ENCODE assay signal across 19 mouse cellular contexts in the genomic region with DNA sequence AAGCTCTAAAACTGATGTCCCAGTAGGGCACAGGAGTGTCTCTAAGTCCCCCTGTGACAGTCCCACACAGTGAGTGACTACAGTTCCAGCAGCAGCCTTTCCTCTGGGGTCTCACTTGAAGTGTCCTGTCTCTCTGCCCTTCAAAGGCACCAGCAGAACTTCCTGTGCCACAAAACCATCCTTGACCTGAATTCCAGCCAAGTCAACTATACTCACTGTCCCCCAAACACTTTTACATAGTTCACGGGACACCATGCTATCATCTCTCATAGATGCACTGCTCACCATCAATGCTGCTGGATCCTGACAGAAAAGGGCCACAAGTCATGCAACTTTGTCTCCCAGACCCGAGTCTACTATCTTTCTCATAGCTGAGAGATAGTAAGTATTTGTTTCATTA.
DNase-seq lines count a peak whose midpoint lies in the region; TF ChIP-seq lines count a peak whose summit lies in the region.
"Had no signal": no experiment of that assay in that cellular context is flagged by ENCODE, and none has a peak within 500 bp of the region (broad histone marks: within the 10 kb centered on the region; RNA-seq: fewer than 3 reads in every experiment).

No protein-coding gene starts in this region.

- peak; percentile 57 for DNase-seq in adrenal gland, adult (ENCODE audit: inconsistent age in 2 of 2, low spot score in 1 of 2)
- DNase-seq in adrenal gland, adult 8-10 months = no peak
- peak; percentile 22 for DNase-seq in heart, adult 11 months
- DNase-seq in heart, postnatal 10 days = no peak
- no peak for DNase-seq in testis, postnatal 10 days (ENCODE audit: low spot score)
- DNase-seq: adrenal gland, adult 2 months; adrenal gland, postnatal 10 days; adrenal gland, postnatal 14 days; adrenal gland, postnatal 25 days; B cell, adult 2 months; cerebellum, adult 11 months; cerebellum, adult 11-12 months; cerebellum, adult 18-20 months; cerebellum, adult 2 months; cerebellum, adult 8-10 months had no signal

- TF ChIP-seq POLR2A in testis, adult 2 months (IDR thresholded peaks at IDR 0.05; ENCODE audit: control insufficient read depth, low read depth, low read length) = no peak

- peak overlapping the region; percentile 6; the same call in 1 of the 2 replicates for H3K27ac ChIP-seq in testis, adult 2 months (ENCODE audit: control insufficient read depth, insufficient read depth, low read depth, low read length)

- no peaks in the 10 kb centered on the region for H3K36me3 ChIP-seq in testis, adult 2 months (ENCODE audit: control insufficient read depth, insufficient read depth, low read length)
- H3K36me3 ChIP-seq: G1E had no signal

- no peak for TF ChIP-seq CTCF in testis, adult 2 months (IDR thresholded peaks at IDR 0.05; ENCODE audit: control insufficient read depth, insufficient read depth, insufficient replicate concordance, low read depth, low read length)

- H3K4me3 ChIP-seq in testis, adult 2 months (ENCODE audit: control insufficient read depth, low read depth, low read length) = no peak overlapping the region

- H3K4me1 ChIP-seq in testis, adult 2 months (ENCODE audit: control insufficient read depth, insufficient read depth, low read length) = no peaks in the 10 kb centered on the region

- no peaks in the 10 kb centered on the region for H3K27me3 ChIP-seq in testis, adult 2 months (ENCODE audit: control insufficient read depth, insufficient read depth, low read length)
- H3K27me3 ChIP-seq: CH12.LX, Patski had no signal

- intact Hi-C loops in heart, postnatal 10 days (cut with DNase I) = no loop called here

Comparison
In these comparisons a context has a peak if more than half of its experiments do, and no peak if none do; other contexts are left out.
1. DNase-seq: peak in adrenal gland, adult (2 of 2) and heart, adult 11 months (single experiment); none in adrenal gland, adult 8-10 months (single experiment), heart, postnatal 10 days (0 of 2) and testis, postnatal 10 days (single experiment).